Mouse (Mus musculus) hematopoietic stem cell, adult 5-6 weeks (primary cell): Measurements from ENCODE around the gene Zbtb17. TPM values are rescaled to one million over a fixed set of nuclear protein-coding genes. Genes with fewer than 3 reads are reported as not detected.

ENCODE experiments used
- ATAC-seq, 2 experiments: fragments of 125-278 bp in 1 of 2; replicated peaks in 1 of 2; 2 replicates each; pipeline ENCODE4 v1.8.0; 2016 to 2017; ENCODE audit warnings: inconsistent platforms in 2 of 2, mild to moderate bottlenecking in 2 of 2, moderate number of reproducible peaks in 2 of 2, low read depth in 1 of 2, moderate TSS enrichment in 1 of 2; ENCODE audit not compliant: low FRiP score in 2 of 2, poor library complexity in 2 of 2, severe bottlenecking in 2 of 2, insufficient read depth in 1 of 2, low TSS enrichment in 1 of 2
- total RNA-seq: library from RNA; stranded (forward); fragments of 172-1452, 232-1000 nt; gene quantifications from 2 replicates; pipeline ENCODE4 v1.2.3, GENCODE M21; 2017

Gene Zbtb17
- total RNA-seq, 1 experiment from 2014 or later: 22.3 TPM

- peak; percentile 65 to 81 for ATAC-seq
These were observed 67.7 kb downstream of the Zbtb17 start for GRCm38 (mm10) chr4:141512145-141512544.

GRCm38 (mm10) chr4:141514179-141514641, 69.8 kb downstream of the Zbtb17 start:
- no peak for ATAC-seq

Other genes with a start within 250 kb of the Zbtb17 start
- gene Rsg1, start 230.7 kb upstream of the Zbtb17 start, total RNA-seq: 0.81 and 3.5 TPM in 2 replicates
- not detected in 2 replicates for gene Arhgef19, start 205.2 kb upstream of the Zbtb17 start, total RNA-seq
- gene Epha2, start 143.4 kb upstream of the Zbtb17 start, total RNA-seq: 1.0 TPM in 1 of 2 replicates, not detected in the other
- not detected in 2 replicates for gene Fam131c, start 76.4 kb upstream of the Zbtb17 start, total RNA-seq
- not detected in 2 replicates for gene Clcnka, start 45.9 kb upstream of the Zbtb17 start, total RNA-seq
- gene Clcnkb, start 28.6 kb upstream of the Zbtb17 start, total RNA-seq: not detected in 2 replicates
- 1.3 TPM in 1 of 2 replicates, not detected in the other for gene Hspb7, start 23.9 kb upstream of the Zbtb17 start, total RNA-seq
- not detected in 2 replicates for gene Srarp, start 8.5 kb upstream of the Zbtb17 start, total RNA-seq
- gene Spen, start 93.9 kb downstream of the Zbtb17 start, total RNA-seq: 26.7 and 39.0 TPM in 2 replicates
- gene Fblim1, start 161.4 kb downstream of the Zbtb17 start, total RNA-seq: 0.13 and 0.35 TPM in 2 replicates
- 0.60 and 0.63 TPM in 2 replicates for gene Tmem82, start 174.0 kb downstream of the Zbtb17 start, total RNA-seq
- gene Slc25a34, start 179.2 kb downstream of the Zbtb17 start, total RNA-seq: not detected in 2 replicates
- gene Plekhm2, start 220.2 kb downstream of the Zbtb17 start, total RNA-seq: 9.9 and 16.5 TPM in 2 replicates
- 4.7 and 15.7 TPM in 2 replicates for gene Rsc1a1, start 240.9 kb downstream of the Zbtb17 start, total RNA-seq